ENCODE assay signal across 10 mouse cellular contexts in genomic region chr5:115630291-115630690, GRCm38 (mm10). TPM values are rescaled to one million over a fixed set of nuclear protein-coding genes. Genes with fewer than 3 reads are reported as not detected.
DNase-seq lines count a peak whose midpoint lies in the region; ATAC-seq lines count a peak whose summit lies in the region.
"Had no signal": no experiment of that assay in that cellular context is flagged by ENCODE, and none has a peak within 500 bp of the region (broad histone marks: within the 10 kb centered on the region; RNA-seq: fewer than 3 reads in every experiment).

No protein-coding gene starts in this region.

- H3K4me2 ChIP-seq in forebrain, embryonic 16.5 days (ENCODE audit: low read length): no peak overlapping the region
- H3K4me2 ChIP-seq in lung, embryonic 15.5 days: peak overlapping the region; percentile 86; the same call in 1 of the 2 replicates
- H3K4me2 ChIP-seq in liver, embryonic 13.5 days: peak overlapping the region; percentile 80

- intact Hi-C loops in left cerebral cortex, postnatal 4 days (cut with DNase I): no loop called here

- no peaks in the 10 kb centered on the region for H3K27me3 ChIP-seq in forebrain, embryonic 10.5 days (ENCODE audit: poor library complexity, severe bottlenecking)
- no peaks in the 10 kb centered on the region for H3K27me3 ChIP-seq in forebrain, embryonic 16.5 days (replicated peaks; ENCODE audit: control insufficient read depth, insufficient read depth, low read length)
- no peaks in the 10 kb centered on the region for H3K27me3 ChIP-seq in lung, embryonic 15.5 days
- no peaks in the 10 kb centered on the region for H3K27me3 ChIP-seq in liver, embryonic 13.5 days

- no peak for DNase-seq in forebrain, embryonic 10.5 days (ENCODE audit: extremely low spot score, low spot score)
- no peak for DNase-seq in lung, postnatal 25 days (ENCODE audit: low spot score)
- DNase-seq in ZHBTc4 (ENCODE audit: low read depth, low spot score): peak; percentile 70
- DNase-seq in liver, embryonic 13.5 days: no peak
- DNase-seq in spleen, postnatal 14 days (ENCODE audit: low spot score in 2 of 2): no peak
- DNase-seq in left cerebral cortex, postnatal 4 days: no peak
- DNase-seq: cerebellum, postnatal 36 days; lung, postnatal 10 days had no signal

- no peak overlapping the region for H3K27ac ChIP-seq in forebrain, embryonic 10.5 days
- no peak overlapping the region for H3K27ac ChIP-seq in forebrain, embryonic 16.5 days (ENCODE audit: low read length)
- no peak overlapping the region for H3K27ac ChIP-seq in lung, embryonic 15.5 days
- H3K27ac ChIP-seq in liver, embryonic 13.5 days: peak overlapping the region; percentile 97

- H3K4me1 ChIP-seq in forebrain, embryonic 10.5 days: peaks cover 40% of the 10 kb centered on the region
- peaks cover 35% of the 10 kb centered on the region for H3K4me1 ChIP-seq in forebrain, embryonic 16.5 days (replicated peaks; ENCODE audit: control insufficient read depth, insufficient read depth, low read length)
- peaks cover 33% of the 10 kb centered on the region for H3K4me1 ChIP-seq in lung, embryonic 15.5 days
- H3K4me1 ChIP-seq in liver, embryonic 13.5 days (replicated peaks): peaks cover 82% of the 10 kb centered on the region

- H3K9ac ChIP-seq in forebrain, embryonic 16.5 days (replicated peaks; ENCODE audit: low read depth, low read length): no peak overlapping the region
- H3K9ac ChIP-seq in lung, embryonic 15.5 days: no peak overlapping the region
- H3K9ac ChIP-seq in liver, embryonic 13.5 days: peak overlapping the region; percentile 98

- no peaks in the 10 kb centered on the region for H3K9me3 ChIP-seq in forebrain, embryonic 10.5 days
- no peaks in the 10 kb centered on the region for H3K9me3 ChIP-seq in forebrain, embryonic 16.5 days (ENCODE audit: control insufficient read depth, low read length)
- no peaks in the 10 kb centered on the region for H3K9me3 ChIP-seq in lung, embryonic 15.5 days
- no peaks in the 10 kb centered on the region for H3K9me3 ChIP-seq in liver, embryonic 13.5 days (replicated peaks)

- H3K4me3 ChIP-seq in forebrain, embryonic 10.5 days: peak overlapping the region; percentile 88; the same call in 1 of the 2 replicates
- no peak overlapping the region for H3K4me3 ChIP-seq in forebrain, embryonic 16.5 days (replicated peaks; ENCODE audit: low read length)
- no peak overlapping the region for H3K4me3 ChIP-seq in lung, embryonic 15.5 days
- H3K4me3 ChIP-seq in liver, embryonic 13.5 days (replicated peaks): peak overlapping the region; percentile 96

- ATAC-seq in forebrain, embryonic 16.5 days: no peak
- no peak for ATAC-seq in lung, embryonic 15.5 days (ENCODE audit: borderline replicate concordance, extremely low read depth, low FRiP score, low TSS enrichment)
- ATAC-seq in liver, embryonic 13.5 days (ENCODE audit: low read depth): no peak

- peaks cover 10% of the 10 kb centered on the region for H3K36me3 ChIP-seq in forebrain, embryonic 10.5 days (replicated peaks)
- no peaks in the 10 kb centered on the region for H3K36me3 ChIP-seq in forebrain, embryonic 16.5 days (ENCODE audit: control insufficient read depth, insufficient read depth)
- H3K36me3 ChIP-seq in lung, embryonic 15.5 days: peaks cover 4% of the 10 kb centered on the region; the same call in 1 of the 2 replicates
- H3K36me3 ChIP-seq in liver, embryonic 13.5 days: peaks cover 17% of the 10 kb centered on the region

- WGBS in forebrain, embryonic 10.5 days: 50% methylated on average over 5 of the region's 5 CpGs
- WGBS in forebrain, embryonic 16.5 days: 40% methylated on average over 5 of the region's 5 CpGs
- WGBS in lung, embryonic 15.5 days: 34% methylated on average over 5 of the region's 5 CpGs
- 63% methylated on average over 5 of the region's 5 CpGs for WGBS in liver, embryonic 13.5 days (ENCODE audit: insufficient replicate concordance)

RNA-seq across cellular contexts. Expression of gene Rab35, which starts 1.4 kb away (rescaled TPM):
- polyA plus RNA-seq in forebrain, embryonic 10.5 days (2016; fragmentation: Nextera tagmentation; extraction: Ambion mirVana): 11.2 and 12.4 TPM in 2 replicates
- 18.0 and 18.8 TPM in 2 replicates for polyA plus RNA-seq in forebrain, embryonic 16.5 days (2015; fragmentation: Nextera tagmentation; extraction: Ambion mirVana)
- 14.7 and 17.5 TPM in 2 replicates for polyA plus RNA-seq in lung, embryonic 15.5 days (2015; fragmentation: Nextera tagmentation; extraction: Ambion mirVana)
- polyA plus RNA-seq in liver, embryonic 13.5 days (2015; fragmentation: Nextera tagmentation; extraction: Ambion mirVana): 14.7 and 16.7 TPM in 2 replicates
- total RNA-seq in left cerebral cortex, postnatal 4 days (2021): 10 to 100 TPM; 93.8 to 97.7 TPM

Comparison
In these comparisons a context has a peak if more than half of its experiments do, and no peak if none do; other contexts are left out.
1. H3K4me3 ChIP-seq: peak in forebrain, embryonic 10.5 days (single experiment) and liver, embryonic 13.5 days (single experiment); none in forebrain, embryonic 16.5 days (single experiment) and lung, embryonic 15.5 days (single experiment).